Mouse (Mus musculus): ENCODE data around the gene 2210011C24Rik. TPM values are rescaled to one million over a fixed set of nuclear protein-coding genes. Genes with fewer than 3 reads are reported as not detected.

Gene 2210011C24Rik
- polyA plus RNA-seq, 1 experiment from 2014 or later = 4.7 TPM

DNA sequence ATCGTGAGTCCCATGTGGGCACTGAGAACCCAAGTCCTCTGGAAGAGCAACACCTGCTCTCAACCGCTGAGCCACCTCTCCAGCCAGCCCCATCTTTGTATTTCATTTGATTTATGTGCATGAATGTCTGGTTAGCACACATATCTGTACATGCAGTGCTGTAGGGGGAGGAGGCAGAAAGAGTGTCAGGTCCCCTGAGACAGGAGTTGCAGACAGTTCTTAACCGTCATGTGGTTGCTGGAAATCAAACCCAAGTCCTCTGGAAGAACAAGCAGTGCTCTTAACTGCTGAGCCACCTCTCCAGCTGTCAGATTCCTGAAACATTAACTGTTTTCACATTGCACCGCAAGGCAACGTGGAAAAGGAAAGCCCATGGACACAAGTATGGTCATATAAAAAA lies 36.2 kb upstream of the 2210011C24Rik start:
- TF ChIP-seq CTCF (IDR thresholded peaks at IDR 0.05; ENCODE audit: low read depth) = no peak
- Histone ChIP-seq H3K27ac (ENCODE audit: low read depth, low read length) (no peak overlapping the region), H3K27me3 (replicated peaks; ENCODE audit: control insufficient read depth, insufficient read depth, low read length) (peaks cover 23% of the 10 kb centered on the region), H3K9ac (ENCODE audit: low read depth, low read length) (no peak overlapping the region), H3K4me2 (replicated peaks; ENCODE audit: low read depth) (no peak overlapping the region), H3K9me3 (ENCODE audit: control insufficient read depth) (no peaks in the 10 kb centered on the region), H3K4me3 (ENCODE audit: low read depth, low read length) (no peak overlapping the region), H3K36me3 (ENCODE audit: control insufficient read depth, insufficient read depth) (no peaks in the 10 kb centered on the region), H3K4me1 (replicated peaks; ENCODE audit: control insufficient read depth, insufficient read depth, low read length) (no peaks in the 10 kb centered on the region)
- 65% methylated on average over 5 of the region's 5 CpGs for WGBS
- no peak for ATAC-seq

GRCm38 (mm10) chr8:84046505-84046904 lies 34.5 kb upstream of the 2210011C24Rik start:
- Histone ChIP-seq H3K27me3 (replicated peaks; ENCODE audit: control insufficient read depth, insufficient read depth, low read length) (peaks cover 31% of the 10 kb centered on the region), H3K9ac (ENCODE audit: low read depth, low read length) (no peak overlapping the region), H3K27ac (ENCODE audit: low read depth, low read length) (no peak overlapping the region), H3K4me2 (replicated peaks; ENCODE audit: low read depth) (no peak overlapping the region), H3K9me3 (ENCODE audit: control insufficient read depth) (no peaks in the 10 kb centered on the region), H3K36me3 (ENCODE audit: control insufficient read depth, insufficient read depth) (no peaks in the 10 kb centered on the region), H3K4me3 (ENCODE audit: low read depth, low read length) (no peak overlapping the region), H3K4me1 (replicated peaks; ENCODE audit: control insufficient read depth, insufficient read depth, low read length) (no peaks in the 10 kb centered on the region)
- ATAC-seq = no peak
- TF ChIP-seq CTCF (IDR thresholded peaks at IDR 0.05; ENCODE audit: low read depth) = no peak
- 77% methylated on average over 3 of the region's 3 CpGs for WGBS

- peaks cover 31% of the 10 kb centered on the region for H3K27me3 ChIP-seq (replicated peaks; ENCODE audit: control insufficient read depth, insufficient read depth, low read length)
- ATAC-seq = no peak
- H3K4me1 ChIP-seq (replicated peaks; ENCODE audit: control insufficient read depth, insufficient read depth, low read length) = no peaks in the 10 kb centered on the region
- H3K9me3 ChIP-seq (ENCODE audit: control insufficient read depth) = no peaks in the 10 kb centered on the region
- TF ChIP-seq CTCF (IDR thresholded peaks at IDR 0.05; ENCODE audit: low read depth) = no peak
- no peak within 1 kb of the TSS for H3K4me2 ChIP-seq (replicated peaks; ENCODE audit: low read depth)
- H3K36me3 ChIP-seq (ENCODE audit: control insufficient read depth, insufficient read depth) = no peaks in the 10 kb centered on the region
- WGBS = 20% methylated on average over 9 of the region's 9 CpGs
- no peak within 1 kb of the TSS for H3K9ac ChIP-seq (ENCODE audit: low read depth, low read length)
- H3K27ac ChIP-seq (ENCODE audit: low read depth, low read length) = no peak within 1 kb of the TSS
- H3K4me3 ChIP-seq (ENCODE audit: low read depth, low read length) = 0 out of 2 replicates have a peak within 1 kb of the TSS, but pooled peaks have one; percentile 2
Observed at GRCm38 (mm10) chr8:84044900-84045299, 32.9 kb upstream of the 2210011C24Rik start, which contains the start of gene Rln3. Gene Rln3, minus strand, starts transcription at chr8:84045000.

GRCm38 (mm10) chr8:84044103-84044502 lies 32.1 kb upstream of the 2210011C24Rik start:
- no peaks in the 10 kb centered on the region for H3K9me3 ChIP-seq (ENCODE audit: control insufficient read depth)
- ATAC-seq = no peak
- peaks cover 31% of the 10 kb centered on the region for H3K27me3 ChIP-seq (replicated peaks; ENCODE audit: control insufficient read depth, insufficient read depth, low read length)
- no peaks in the 10 kb centered on the region for H3K36me3 ChIP-seq (ENCODE audit: control insufficient read depth, insufficient read depth)
- H3K4me2 ChIP-seq (replicated peaks; ENCODE audit: low read depth) = no peak overlapping the region
- no peak overlapping the region for H3K27ac ChIP-seq (ENCODE audit: low read depth, low read length)
- TF ChIP-seq CTCF (IDR thresholded peaks at IDR 0.05; ENCODE audit: low read depth) = peak; percentile 29; the same call in 1 of the 2 replicates
- no peaks in the 10 kb centered on the region for H3K4me1 ChIP-seq (replicated peaks; ENCODE audit: control insufficient read depth, insufficient read depth, low read length)
- no peak overlapping the region for H3K9ac ChIP-seq (ENCODE audit: low read depth, low read length)
- H3K4me3 ChIP-seq (ENCODE audit: low read depth, low read length) = no peak overlapping the region
- WGBS = 28% methylated on average over 7 of the region's 7 CpGs

DNA sequence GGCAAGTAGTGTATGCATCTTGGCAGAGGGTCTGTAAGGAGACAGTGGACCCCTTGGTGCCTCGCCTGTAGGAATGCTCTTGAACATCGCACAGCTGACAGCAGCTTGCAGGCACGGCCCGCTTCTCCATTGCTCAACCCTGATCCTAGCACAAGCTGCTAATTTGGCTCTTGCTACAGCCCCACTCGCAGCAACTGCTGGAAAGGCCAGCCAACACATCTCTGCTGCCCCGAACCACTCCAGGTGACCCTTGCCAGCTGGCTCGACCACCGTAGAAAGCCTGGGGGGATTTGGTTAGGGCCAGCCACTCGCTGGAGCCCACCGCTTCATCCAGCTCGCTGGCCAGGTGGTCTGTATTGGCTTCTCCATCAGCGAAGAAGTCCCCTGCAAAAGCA lies 31.0 kb upstream of the 2210011C24Rik start:
- ATAC-seq = no peak

DNA sequence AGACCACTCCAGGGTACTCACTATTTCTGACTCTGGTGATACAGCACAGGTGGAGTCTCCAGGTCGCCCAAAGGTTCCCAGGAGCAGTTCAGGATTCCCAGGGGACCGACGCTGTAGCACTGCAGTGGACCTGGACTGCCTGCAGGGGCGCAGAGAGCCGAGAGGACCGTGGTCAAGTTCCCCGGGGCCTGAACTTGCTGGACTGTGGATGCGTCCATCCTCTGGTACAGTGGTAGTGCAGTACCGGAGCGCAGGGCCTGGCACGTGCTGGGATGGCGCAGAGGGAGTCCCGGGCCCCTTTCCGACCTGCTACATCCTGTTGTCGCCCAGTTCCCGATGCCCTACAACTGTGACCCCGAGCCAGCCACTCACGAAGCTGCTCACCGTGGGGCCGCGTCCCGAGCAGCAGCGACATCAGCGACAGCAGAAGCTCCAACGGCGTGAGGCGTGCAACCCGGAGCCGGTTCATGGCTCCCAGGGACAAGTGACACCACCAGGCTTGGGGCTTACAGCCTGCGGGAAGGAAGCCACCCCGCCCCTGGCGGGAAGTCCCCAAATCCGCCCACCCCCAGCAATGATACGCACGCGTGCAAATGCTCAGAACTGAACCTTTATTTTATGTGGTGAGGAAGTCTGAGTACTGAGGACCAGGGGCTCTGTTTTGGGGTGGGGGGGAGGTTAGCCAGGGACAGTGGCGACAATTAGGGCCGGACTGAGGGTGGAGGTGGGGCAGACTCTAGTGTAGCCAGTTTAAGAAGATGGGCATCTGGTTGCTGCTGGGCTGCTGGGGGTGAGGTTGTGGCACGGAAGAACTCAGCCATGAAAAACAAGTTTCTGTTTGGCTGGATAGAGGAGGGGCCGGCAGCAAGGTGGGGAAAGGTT lies 30.3 kb upstream of the 2210011C24Rik start, which contains the start of gene Il27ra:
Il27ra (minus strand) TSS at position 524 of the 882 bp plus-strand sequence.
- Histone ChIP-seq H3K4me2 (replicated peaks; ENCODE audit: low read depth) (peak within 1 kb of the TSS; percentile 63), H3K9ac (ENCODE audit: low read depth, low read length) (no peak within 1 kb of the TSS), H3K36me3 (ENCODE audit: control insufficient read depth, insufficient read depth) (no peaks in the 10 kb centered on the region), H3K4me3 (ENCODE audit: low read depth, low read length) (peak within 1 kb of the TSS; percentile 28), H3K9me3 (ENCODE audit: control insufficient read depth) (no peaks in the 10 kb centered on the region), H3K27me3 (replicated peaks; ENCODE audit: control insufficient read depth, insufficient read depth, low read length) (peaks cover 31% of the 10 kb centered on the region), H3K4me1 (replicated peaks; ENCODE audit: control insufficient read depth, insufficient read depth, low read length) (no peaks in the 10 kb centered on the region), H3K27ac (ENCODE audit: low read depth, low read length) (no peak within 1 kb of the TSS)
- ATAC-seq = peak; percentile 62
- 10% methylated on average over 40 of the region's 40 CpGs for WGBS
- peak; percentile 85 for TF ChIP-seq CTCF (IDR thresholded peaks at IDR 0.05; ENCODE audit: low read depth)

More for the DNA sequence above, 31.0 kb upstream of the 2210011C24Rik start:
- H3K27ac ChIP-seq (ENCODE audit: low read depth, low read length) = no peak overlapping the region
- H3K9ac ChIP-seq (ENCODE audit: low read depth, low read length) = no peak overlapping the region
- H3K4me3 ChIP-seq (ENCODE audit: low read depth, low read length) = no peak overlapping the region
- H3K36me3 ChIP-seq (ENCODE audit: control insufficient read depth, insufficient read depth) = no peaks in the 10 kb centered on the region
- no peaks in the 10 kb centered on the region for H3K9me3 ChIP-seq (ENCODE audit: control insufficient read depth)
- peak overlapping the region; percentile 63 for H3K4me2 ChIP-seq (replicated peaks; ENCODE audit: low read depth)
- 52% methylated on average over 12 of the region's 12 CpGs for WGBS
- TF ChIP-seq CTCF (IDR thresholded peaks at IDR 0.05; ENCODE audit: low read depth) = no peak
- H3K27me3 ChIP-seq (replicated peaks; ENCODE audit: control insufficient read depth, insufficient read depth, low read length) = peaks cover 31% of the 10 kb centered on the region
- no peaks in the 10 kb centered on the region for H3K4me1 ChIP-seq (replicated peaks; ENCODE audit: control insufficient read depth, insufficient read depth, low read length)
